Mouse (Mus musculus): ENCODE measurements around the gene Enkd1. TPM values are rescaled to one million over a fixed set of nuclear protein-coding genes. Genes with fewer than 3 reads are reported as not detected.

The Enkd1 gene
- total RNA-seq (2014; rRNA removed) (9.8 and 11.2 TPM in 2 replicates), polyA plus RNA-seq (2015; fragmentation: Nextera tagmentation; extraction: Ambion mirVana) (15.4 and 15.6 TPM in 2 replicates)

DNA sequence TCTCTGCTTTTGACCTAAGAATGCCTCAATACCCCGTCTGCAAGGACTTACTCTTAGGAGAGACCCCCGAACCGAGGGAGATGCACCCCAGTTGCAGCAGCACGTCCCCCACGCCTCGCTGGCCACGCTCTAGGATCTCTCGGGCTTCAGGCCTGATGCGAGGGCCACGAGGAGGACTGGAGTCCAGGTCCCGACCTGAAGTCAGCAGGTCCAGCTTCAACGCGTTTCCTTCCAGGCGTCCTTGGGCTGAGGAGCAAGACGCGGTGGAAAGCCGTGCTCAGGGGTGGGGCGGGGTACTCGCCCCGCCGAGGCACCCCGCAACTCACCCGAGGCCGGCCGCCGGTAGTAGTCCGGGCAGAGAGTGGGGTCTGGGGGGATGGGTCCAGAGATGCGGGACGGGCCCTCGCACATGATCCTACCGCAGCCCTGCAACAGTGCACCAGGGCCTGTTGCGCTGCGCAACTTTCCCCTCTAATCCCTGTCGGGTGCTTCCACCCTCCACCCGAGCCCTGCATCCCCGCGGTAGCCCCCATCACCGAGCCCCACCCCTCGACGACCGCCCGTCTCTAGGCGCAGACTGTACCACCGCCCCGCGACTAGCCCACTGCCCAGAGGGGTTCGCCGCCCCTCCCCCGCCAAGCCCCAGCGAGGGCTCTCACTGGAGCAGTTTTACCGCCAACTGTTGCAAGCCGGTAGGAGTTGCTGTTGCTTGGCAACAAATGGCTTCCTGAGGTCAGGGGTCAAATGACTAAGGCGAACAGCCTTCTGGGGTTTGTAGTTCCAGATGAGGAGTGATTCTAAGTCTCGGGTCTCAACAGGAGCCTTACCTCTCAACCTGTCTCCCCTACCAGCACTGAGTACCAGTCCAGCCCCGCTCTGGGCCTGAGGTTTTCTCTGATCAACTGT, at the start of gene Enkd1, which contains the start of gene 4933405L10Rik:
Enkd1 (minus strand) TSS at position 713 of the 906 bp plus-strand sequence.
4933405L10Rik (plus strand) TSS at position 158 of the 906 bp plus-strand sequence.
- Histone ChIP-seq H3K4me3 (ENCODE audit: low read depth, low read length) (peak within 1 kb of the TSS; percentile 69), H3K9me3 (ENCODE audit: low read length) (no peaks in the 10 kb centered on the region), H3K36me3 (ENCODE audit: insufficient read depth, low read length) (peaks cover 15% of the 10 kb centered on the region; the same call in 1 of the 2 replicates), H3K9ac (replicated peaks; ENCODE audit: low read length, poor library complexity, severe bottlenecking) (peak within 1 kb of the TSS; percentile 47), H3K4me2 (ENCODE audit: low read depth, low read length, poor library complexity, severe bottlenecking) (peak within 1 kb of the TSS; percentile 99), H3K4me1 (ENCODE audit: insufficient read depth, low read length) (peaks cover 3% of the 10 kb centered on the region), H3K27me3 (ENCODE audit: insufficient read depth, low read length) (no peaks in the 10 kb centered on the region), H3K27ac (ENCODE audit: low read depth, low read length) (no peak within 1 kb of the TSS)
- TF ChIP-seq CTCF (IDR thresholded peaks at IDR 0.05): no peak
- peak; percentile 97 for DNase-seq (ENCODE audit: low spot score)
- ATAC-seq (ENCODE audit: low FRiP score): peak; percentile 66
- WGBS: under 1% methylated on average over 55 of the region's 55 CpGs

DNA sequence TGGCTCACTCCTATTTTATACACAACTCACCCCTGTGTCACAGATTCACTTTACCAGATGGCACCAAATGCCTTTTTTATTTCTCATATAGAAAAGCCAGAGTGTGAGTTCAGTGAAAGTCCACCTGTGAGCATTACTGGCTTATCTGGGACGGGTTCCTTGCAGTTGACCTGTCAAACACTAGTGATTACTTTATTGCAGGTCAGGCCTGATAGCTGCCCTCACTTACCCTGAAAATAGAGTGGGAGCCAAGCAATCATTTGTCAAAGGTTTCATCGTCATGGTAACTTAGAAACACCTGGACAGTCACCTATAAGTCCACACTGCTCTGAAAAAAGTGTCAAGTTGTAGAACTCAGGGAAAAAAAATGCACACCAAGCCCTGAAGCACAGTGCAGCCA, 46.7 kb upstream of the Enkd1 start:
- no peak overlapping the region for H3K9ac ChIP-seq (replicated peaks; ENCODE audit: low read length, poor library complexity, severe bottlenecking)
- no peaks in the 10 kb centered on the region for H3K9me3 ChIP-seq (ENCODE audit: low read length)
- no peak for DNase-seq (ENCODE audit: low spot score)
- peaks cover 20% of the 10 kb centered on the region for H3K4me1 ChIP-seq (ENCODE audit: insufficient read depth, low read length)
- no peak for TF ChIP-seq CTCF (IDR thresholded peaks at IDR 0.05)
- no peak for ATAC-seq (ENCODE audit: low FRiP score)
- no peaks in the 10 kb centered on the region for H3K27me3 ChIP-seq (ENCODE audit: insufficient read depth, low read length)
- no peak overlapping the region for H3K27ac ChIP-seq (ENCODE audit: low read depth, low read length)
- no peak overlapping the region for H3K4me2 ChIP-seq (ENCODE audit: low read depth, low read length, poor library complexity, severe bottlenecking)
- no peak overlapping the region for H3K4me3 ChIP-seq (ENCODE audit: low read depth, low read length)
- WGBS: 89% methylated on average over 2 of the region's 2 CpGs
- no peaks in the 10 kb centered on the region for H3K36me3 ChIP-seq (ENCODE audit: insufficient read depth, low read length)

DNA sequence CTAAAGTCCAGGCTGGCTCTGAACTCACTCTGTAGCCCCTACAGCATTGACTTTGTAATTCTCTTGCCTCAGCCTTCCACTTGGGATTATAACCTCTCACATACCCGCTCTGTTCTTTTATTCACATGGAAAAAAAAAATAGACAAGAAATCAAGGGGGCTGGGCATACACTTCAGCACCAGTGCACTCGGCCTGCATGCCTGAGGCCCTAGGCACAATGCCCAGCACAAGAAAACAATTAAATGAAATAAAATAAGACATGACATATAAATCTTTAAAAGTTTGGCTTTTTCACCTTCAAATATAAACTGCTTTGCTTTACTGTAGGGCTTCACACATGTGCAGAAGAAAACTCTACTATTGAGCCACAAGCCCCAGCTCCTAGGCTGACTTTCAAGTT, 45.9 kb upstream of the Enkd1 start:
- no peaks in the 10 kb centered on the region for H3K36me3 ChIP-seq (ENCODE audit: insufficient read depth, low read length)
- no peak overlapping the region for H3K4me2 ChIP-seq (ENCODE audit: low read depth, low read length, poor library complexity, severe bottlenecking)

DNA sequence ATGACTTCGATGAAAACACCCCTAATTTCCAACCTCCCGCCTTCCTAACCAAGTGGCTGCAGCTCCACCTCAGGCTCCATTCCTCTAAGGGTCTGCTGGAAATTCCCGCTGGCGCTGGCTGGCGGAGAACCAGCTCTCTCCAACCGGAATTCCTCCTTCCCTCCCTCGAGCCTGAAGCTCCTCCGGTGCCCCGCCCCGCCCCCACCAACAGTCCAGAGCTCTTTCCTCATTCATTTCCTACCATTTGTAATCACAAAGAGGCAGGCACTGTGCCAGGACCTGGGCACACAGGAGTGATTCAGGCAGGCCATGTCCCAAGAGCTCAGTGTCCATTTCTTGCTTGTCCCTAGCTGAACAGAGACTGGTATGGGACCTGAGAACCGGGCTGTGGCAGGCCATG, 42.6 kb upstream of the Enkd1 start:
- 0 out of 2 replicates have a peak overlapping the region, but pooled peaks have one; percentile 13 for H3K9ac ChIP-seq (replicated peaks; ENCODE audit: low read length, poor library complexity, severe bottlenecking)
- no peak for ATAC-seq (ENCODE audit: low FRiP score)
- TF ChIP-seq CTCF (IDR thresholded peaks at IDR 0.05): no peak

More for the DNA sequence above, 45.9 kb upstream of the Enkd1 start:
- DNase-seq (ENCODE audit: low spot score) (no peak), ATAC-seq (ENCODE audit: low FRiP score) (no peak)
- no peaks in the 10 kb centered on the region for H3K27me3 ChIP-seq (ENCODE audit: insufficient read depth, low read length)
- H3K9ac ChIP-seq (replicated peaks; ENCODE audit: low read length, poor library complexity, severe bottlenecking): no peak overlapping the region
- no peak overlapping the region for H3K4me3 ChIP-seq (ENCODE audit: low read depth, low read length)
- peaks cover 16% of the 10 kb centered on the region; the same call in 1 of the 2 replicates for H3K4me1 ChIP-seq (ENCODE audit: insufficient read depth, low read length)
- H3K9me3 ChIP-seq (ENCODE audit: low read length): no peaks in the 10 kb centered on the region
- no peak for TF ChIP-seq CTCF (IDR thresholded peaks at IDR 0.05)
- 60% methylated on average over 2 of the region's 2 CpGs for WGBS
- H3K27ac ChIP-seq (ENCODE audit: low read depth, low read length): no peak overlapping the region

DNA sequence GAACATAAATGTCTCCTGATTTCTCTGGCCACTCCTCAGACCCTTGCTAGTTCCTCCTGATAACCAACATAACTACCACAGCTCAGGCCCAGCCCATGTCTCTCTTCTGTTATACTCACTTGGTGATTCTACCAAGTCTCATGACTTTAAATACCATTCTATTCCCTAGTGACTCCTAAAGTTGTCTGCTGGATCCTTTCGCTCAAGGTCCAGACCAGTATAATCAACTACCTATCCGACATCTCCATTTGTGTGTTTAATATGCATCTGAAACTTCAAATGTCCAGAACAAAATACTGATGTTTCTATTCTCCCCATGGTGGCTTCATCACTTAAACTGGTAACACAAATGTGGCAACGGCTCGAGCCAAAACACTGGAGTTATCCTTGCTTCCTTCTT, 35.3 kb upstream of the Enkd1 start:
- DNase-seq (ENCODE audit: low spot score) (no peak), ATAC-seq (ENCODE audit: low FRiP score) (no peak)
- TF ChIP-seq CTCF (IDR thresholded peaks at IDR 0.05): no peak
- Histone ChIP-seq H3K9ac (replicated peaks; ENCODE audit: low read length, poor library complexity, severe bottlenecking) (no peak overlapping the region), H3K27me3 (ENCODE audit: insufficient read depth, low read length) (no peaks in the 10 kb centered on the region), H3K9me3 (ENCODE audit: low read length) (no peaks in the 10 kb centered on the region), H3K4me2 (ENCODE audit: low read depth, low read length, poor library complexity, severe bottlenecking) (no peak overlapping the region), H3K27ac (ENCODE audit: low read depth, low read length) (no peak overlapping the region), H3K4me1 (ENCODE audit: insufficient read depth, low read length) (no peaks in the 10 kb centered on the region), H3K4me3 (ENCODE audit: low read depth, low read length) (no peak overlapping the region), H3K36me3 (ENCODE audit: insufficient read depth, low read length) (no peaks in the 10 kb centered on the region)
- WGBS: 95% methylated on average over 4 of the region's 4 CpGs

More for the DNA sequence above, 42.6 kb upstream of the Enkd1 start:
- Histone ChIP-seq H3K9me3 (ENCODE audit: low read length) (no peaks in the 10 kb centered on the region), H3K36me3 (ENCODE audit: insufficient read depth, low read length) (no peaks in the 10 kb centered on the region), H3K27me3 (ENCODE audit: insufficient read depth, low read length) (no peaks in the 10 kb centered on the region), H3K4me1 (ENCODE audit: insufficient read depth, low read length) (peaks cover 10% of the 10 kb centered on the region; the same call in 1 of the 2 replicates), H3K4me3 (ENCODE audit: low read depth, low read length) (no peak overlapping the region), H3K27ac (ENCODE audit: low read depth, low read length) (no peak overlapping the region), H3K4me2 (ENCODE audit: low read depth, low read length, poor library complexity, severe bottlenecking) (peak overlapping the region; percentile 29)
- peak; percentile 72 for DNase-seq (ENCODE audit: low spot score)
- WGBS: 13% methylated on average over 11 of the region's 11 CpGs

GRCm38 (mm10) chr8:105739216-105739615, 31.2 kb upstream of the Enkd1 start:
- no peak for DNase-seq (ENCODE audit: low spot score)
- no peak overlapping the region for H3K4me3 ChIP-seq (ENCODE audit: low read depth, low read length)
- no peaks in the 10 kb centered on the region for H3K27me3 ChIP-seq (ENCODE audit: insufficient read depth, low read length)
- H3K27ac ChIP-seq (ENCODE audit: low read depth, low read length): no peak overlapping the region
- H3K36me3 ChIP-seq (ENCODE audit: insufficient read depth, low read length): no peaks in the 10 kb centered on the region
- no peak overlapping the region for H3K4me2 ChIP-seq (ENCODE audit: low read depth, low read length, poor library complexity, severe bottlenecking)
- WGBS: 92% methylated on average over 5 of the region's 5 CpGs
- no peak for ATAC-seq (ENCODE audit: low FRiP score)
- no peaks in the 10 kb centered on the region for H3K9me3 ChIP-seq (ENCODE audit: low read length)
- no peak for TF ChIP-seq CTCF (IDR thresholded peaks at IDR 0.05)
- H3K9ac ChIP-seq (replicated peaks; ENCODE audit: low read length, poor library complexity, severe bottlenecking): no peak overlapping the region
- no peaks in the 10 kb centered on the region for H3K4me1 ChIP-seq (ENCODE audit: insufficient read depth, low read length)

All from midbrain, postnatal 0 days (tissue).